Mouse (Mus musculus) cerebellum, adult 8-10 months (tissue): ENCODE results near the gene Apobec2.

Experiments
- DNase-seq: peaks from one replicate; pipeline ENCODE4 v3.0.0; 2022

Apobec2 gene

GRCm38 (mm10) chr17:48436487-48436886 is 3.8 kb upstream of the Apobec2 start:
- no peak for DNase-seq

GRCm38 (mm10) chr17:48434479-48434878 is 1.7 kb upstream of the Apobec2 start:
- no peak for DNase-seq

GRCm38 (mm10) chr17:48433689-48434330 is 1.1 kb upstream of the Apobec2 start:
- no peak for DNase-seq

- no peak for DNase-seq
These were observed 401 bp upstream of the Apobec2 start for GRCm38 (mm10) chr17:48433006-48433655.

DNA sequence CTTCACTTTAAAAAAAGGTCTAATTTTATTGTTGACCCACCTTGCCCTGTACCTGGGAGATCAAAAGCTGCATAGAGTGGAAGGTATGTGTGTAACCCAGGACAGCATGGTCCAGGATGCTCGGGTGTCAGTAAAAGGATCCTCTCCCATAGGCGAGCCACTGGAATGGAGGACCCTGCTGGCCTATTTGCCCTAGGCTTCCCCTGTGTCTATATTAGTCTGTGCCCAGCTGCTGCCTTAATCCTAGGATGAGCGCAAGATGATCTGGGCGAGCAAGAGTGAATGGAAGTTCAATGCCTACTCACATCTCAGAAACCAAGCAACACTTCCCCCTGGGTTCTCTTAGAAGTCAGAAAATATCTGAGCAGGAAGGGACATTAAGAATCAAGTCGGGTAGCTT is 1.7 kb downstream of the Apobec2 start:
- no peak for DNase-seq

DNA sequence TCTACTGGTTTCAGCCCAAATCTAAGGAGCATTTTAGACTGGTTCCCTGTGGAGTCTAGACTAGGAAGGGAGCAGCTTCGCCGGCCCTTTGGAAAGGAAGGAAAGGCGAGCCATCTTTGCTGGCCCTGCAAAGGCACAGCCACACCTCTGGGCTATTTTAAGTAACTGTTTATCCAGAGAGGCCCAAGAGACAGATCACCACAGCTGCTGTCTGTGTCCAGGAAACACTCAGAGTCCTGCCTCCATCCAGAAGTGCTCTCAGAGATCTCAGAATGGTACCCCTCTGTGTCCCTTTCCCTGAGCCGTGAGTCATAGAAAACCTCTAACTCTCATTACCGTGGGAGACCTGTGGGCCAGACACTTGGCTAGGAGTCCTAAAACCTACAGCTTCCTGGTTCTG is 2.3 kb downstream of the Apobec2 start:
- no peak for DNase-seq

DNA sequence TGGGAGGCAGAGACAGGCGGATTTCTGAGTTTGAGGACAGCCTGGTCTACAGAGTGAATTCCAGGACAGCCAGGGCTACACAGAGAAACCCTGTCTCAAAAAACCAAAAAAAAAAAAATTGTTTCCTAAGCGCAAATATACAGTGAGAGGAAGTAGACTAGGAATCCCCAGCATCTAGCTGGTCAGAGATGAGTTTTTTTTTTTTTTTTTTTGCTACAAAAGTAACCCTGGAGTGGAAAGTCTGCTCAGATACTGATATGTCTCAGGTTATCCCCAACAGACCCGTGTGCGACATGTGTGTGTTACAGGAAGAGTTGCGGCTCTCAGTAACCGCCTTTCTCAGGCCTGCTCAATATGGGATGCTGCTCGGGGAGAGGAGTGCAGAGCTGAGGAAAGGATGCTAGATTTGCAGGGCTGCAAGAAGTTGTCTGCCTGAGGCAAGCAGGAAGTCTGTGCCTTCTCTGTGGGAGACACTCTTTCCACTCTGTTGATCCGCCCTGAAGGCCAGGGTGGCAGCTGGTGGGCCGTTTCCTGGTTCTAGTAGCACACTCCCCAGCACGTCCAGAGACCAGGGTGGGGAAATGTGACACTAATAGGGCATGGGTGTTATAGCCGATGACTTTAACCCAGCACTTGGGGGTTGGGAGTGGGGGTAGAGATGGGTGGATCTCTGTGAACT is 4.7 kb downstream of the Apobec2 start:
- no peak for DNase-seq

GRCm38 (mm10) chr17:48426991-48427750 is 5.6 kb downstream of the Apobec2 start:
- no peak for DNase-seq

DNA sequence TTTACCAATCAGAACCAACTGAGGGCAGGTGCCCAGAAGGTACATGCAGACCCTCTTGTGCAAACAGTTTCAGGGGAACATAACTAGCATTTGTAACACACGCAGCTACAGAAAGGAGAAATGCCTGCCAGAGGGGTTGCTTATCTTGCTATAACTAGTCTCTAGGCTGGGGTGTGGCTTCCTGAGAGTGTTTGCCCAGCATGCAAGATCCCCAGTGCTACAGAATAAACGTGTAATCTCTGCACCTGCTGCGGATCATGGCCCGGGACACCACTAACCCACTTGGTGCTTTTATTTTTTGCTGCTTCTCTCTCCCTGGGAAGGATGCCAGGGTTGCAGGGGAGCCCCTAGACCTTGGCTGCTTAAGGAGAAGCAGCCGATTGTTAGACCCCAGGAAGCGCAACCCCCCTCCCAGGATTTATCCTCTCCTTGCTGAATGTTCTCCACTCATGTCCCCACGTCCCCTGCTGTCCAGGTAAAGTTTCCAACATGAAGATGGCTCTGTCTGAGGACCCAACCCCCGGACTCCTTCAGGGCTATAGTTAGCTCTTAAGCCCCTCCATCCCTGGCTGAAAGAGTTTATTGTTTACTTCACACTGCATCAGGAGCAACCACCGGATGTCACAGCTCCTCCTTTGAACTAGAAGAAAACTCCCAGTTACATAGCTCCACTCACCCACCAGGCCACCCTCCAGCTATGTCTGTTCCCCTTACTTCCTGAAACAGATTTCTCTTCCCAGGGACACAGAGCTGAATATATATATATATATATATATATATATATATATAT is 6.7 kb downstream of the Apobec2 start:
- no peak for DNase-seq

DNA sequence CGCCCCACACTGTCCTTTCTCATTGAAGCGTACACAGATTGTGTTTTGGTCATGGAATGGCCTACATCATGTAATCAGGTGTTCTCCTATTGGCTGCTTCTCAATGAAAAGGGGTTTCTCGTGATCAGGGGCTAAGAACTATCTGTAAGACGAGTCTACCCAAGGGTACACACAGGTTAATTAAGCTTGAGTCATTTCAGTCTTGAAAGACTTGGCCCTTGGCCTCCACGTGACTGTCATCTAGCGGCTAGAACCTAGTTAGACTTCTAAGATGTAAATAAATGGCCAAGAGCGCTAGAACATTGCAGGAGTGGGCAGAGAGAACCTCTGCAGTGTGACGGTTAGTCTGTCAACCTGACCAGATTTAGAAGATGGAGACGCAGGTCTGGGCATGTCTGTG is 8.5 kb downstream of the Apobec2 start:
- no peak for DNase-seq

DNA sequence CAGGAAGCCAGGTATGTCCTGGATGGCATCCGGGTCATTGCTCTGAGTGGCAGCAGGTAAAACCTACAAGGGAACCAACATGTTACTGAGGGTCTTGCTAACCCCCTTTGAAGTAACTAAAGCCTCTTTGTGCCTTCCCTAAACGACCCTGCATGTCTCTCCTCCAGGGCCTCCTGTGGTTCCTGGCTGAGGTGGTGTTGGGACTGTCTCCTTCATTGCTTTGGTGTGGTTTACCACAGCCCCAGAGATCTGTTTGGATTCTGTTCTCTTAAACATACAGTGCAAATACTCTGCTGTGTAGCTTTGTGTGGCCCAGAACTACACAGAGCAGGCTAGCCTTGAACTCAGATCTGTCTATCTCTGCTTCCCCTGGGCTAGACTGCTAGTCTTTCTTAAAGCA is 13.2 kb downstream of the Apobec2 start:
- no peak for DNase-seq

- DNase-seq = no peak
These were observed 13.9 kb downstream of the Apobec2 start for GRCm38 (mm10) chr17:48418781-48419180.

DNA sequence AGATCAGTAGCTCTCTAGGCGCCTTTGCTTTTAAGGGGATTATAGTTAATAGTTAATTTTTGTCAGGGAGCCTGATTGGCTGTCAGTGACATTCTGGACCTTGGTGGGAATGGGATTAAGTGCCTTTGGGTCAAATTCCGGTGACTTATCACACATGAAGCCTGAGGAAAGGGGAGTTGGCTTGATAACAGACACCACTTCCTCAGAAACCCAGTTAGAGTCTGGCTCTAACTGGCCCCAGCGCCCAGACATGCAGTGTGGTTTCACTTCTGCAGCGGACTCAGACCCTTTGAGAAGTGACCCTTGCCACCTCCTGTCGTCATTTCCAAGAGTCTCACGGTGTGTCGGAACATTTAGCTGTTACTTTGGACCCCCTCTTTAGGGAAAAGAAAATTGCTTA is 14.6 kb downstream of the Apobec2 start:
- no peak for DNase-seq

GRCm38 (mm10) chr17:48417521-48417920 is 15.2 kb downstream of the Apobec2 start:
- no peak for DNase-seq

DNA sequence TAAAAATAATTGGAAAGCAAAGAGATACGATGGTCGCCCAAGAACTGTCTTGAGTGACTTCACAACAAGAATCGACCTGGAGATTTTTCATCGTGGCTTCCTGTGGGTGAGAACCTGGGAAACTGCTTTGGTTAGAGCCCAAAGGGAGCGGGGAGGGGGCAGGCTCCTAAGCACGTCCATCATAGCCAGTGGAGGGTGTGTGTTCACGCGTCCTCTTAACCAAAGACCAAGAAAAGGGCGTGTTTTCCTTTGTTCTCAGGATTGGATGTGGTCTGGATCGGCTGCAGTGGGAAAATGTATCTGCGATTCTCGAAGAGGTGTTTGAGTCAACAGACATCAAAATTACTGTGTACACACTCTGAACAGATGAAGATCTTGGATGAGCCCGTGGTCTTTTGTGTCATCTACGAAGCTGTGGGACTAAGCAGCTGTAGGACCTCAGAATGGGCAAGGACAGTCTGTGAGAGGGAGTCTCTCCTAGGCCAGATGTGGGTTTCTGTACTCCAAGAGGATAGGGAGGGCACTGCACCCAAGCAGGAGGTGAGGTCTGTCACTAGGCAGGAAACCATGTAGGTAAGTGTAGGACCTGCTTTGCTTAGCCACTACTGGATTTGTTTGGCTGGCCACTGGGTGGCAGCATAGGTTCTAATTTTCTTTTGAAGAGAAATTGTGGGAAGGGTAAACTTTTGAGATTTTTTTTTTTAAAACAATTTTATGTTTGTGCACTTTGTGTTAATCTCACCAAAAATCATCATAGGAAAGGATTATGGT is 16.1 kb downstream of the Apobec2 start:
- DNase-seq = peak; percentile 49

- peak; percentile 57 for DNase-seq
These were observed 16.7 kb downstream of the Apobec2 start for GRCm38 (mm10) chr17:48416011-48416410.

- DNase-seq = peak; percentile 20
These were observed 21.5 kb downstream of the Apobec2 start for GRCm38 (mm10) chr17:48411241-48411640.

- DNase-seq = no peak
These were observed 22.4 kb downstream of the Apobec2 start for GRCm38 (mm10) chr17:48410299-48410785.

DNA sequence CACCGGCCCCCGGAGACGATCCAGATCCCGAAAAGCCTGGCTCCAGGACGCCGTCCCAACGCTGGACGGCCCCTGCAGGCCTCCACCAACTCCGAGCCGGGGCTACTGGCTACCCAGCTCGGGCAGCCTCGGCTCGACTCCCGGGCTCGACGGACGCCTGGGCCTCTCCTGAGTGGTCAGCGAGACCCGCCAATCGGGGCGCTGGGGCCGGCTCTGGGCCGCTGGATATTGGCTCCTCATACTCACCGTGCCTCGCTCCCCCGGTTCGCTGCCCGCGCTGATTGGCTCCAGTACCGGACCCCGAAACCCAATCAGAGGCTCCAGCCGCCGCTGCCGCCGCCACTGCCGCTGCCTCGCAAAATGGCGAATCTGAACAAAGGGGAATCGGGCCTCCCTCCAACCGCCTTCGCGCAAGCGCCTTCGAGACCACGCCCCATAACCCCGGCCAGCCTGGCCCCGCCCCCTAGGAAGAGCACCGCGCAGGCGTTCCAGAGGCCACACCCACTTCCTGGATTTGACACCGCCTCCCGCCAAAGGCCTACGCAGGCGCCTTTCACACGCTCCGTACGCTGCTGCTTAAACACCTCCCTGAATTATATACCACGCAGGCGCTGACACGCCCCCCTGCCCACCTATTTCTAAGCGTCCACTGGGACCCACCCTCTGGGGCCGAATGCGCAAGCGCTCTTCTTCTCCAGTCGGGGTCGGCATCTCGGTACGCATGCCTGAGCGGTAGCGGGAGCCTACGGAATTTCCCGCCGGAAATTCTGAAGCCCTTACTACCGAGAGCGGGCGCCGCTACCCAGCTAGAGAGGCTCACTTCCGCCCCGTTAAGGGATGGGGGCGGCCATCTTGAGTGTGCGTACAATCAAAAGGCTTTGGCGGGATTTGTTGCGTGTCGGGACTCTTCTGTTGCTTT is 23.1 kb downstream of the Apobec2 start, which contains the start of the genes Nfya and Oard1:
Gene Nfya, minus strand, starts transcription at position 527 of the 919 bp plus-strand sequence.
Gene Oard1, plus strand, starts transcription at position 635 of the 919 bp plus-strand sequence.
- peak; percentile 100 for DNase-seq
